Mouse (Mus musculus) neural tube, embryonic 11.5 days (tissue): ENCODE data around the gene Hoxc9. TPM values are rescaled to one million over a fixed set of nuclear protein-coding genes. Genes with fewer than 3 reads are reported as not detected.
A peak's percentile ranks its signal among the peaks of the same experiment; 100 is the strongest.

Experiments used
- ATAC-seq: fragments of 200-750 bp; cut with Nextera tagmentation; 2 replicates; pipeline ENCODE4 v1.8.0; 2017; ENCODE audit warnings: moderate number of reproducible peaks, mild to moderate bottlenecking, moderate TSS enrichment, moderate library complexity; ENCODE audit not compliant: insufficient read depth, low FRiP score, low TSS enrichment
- DNase-seq: peaks from one replicate; pipeline ENCODE4 v3.0.0-alpha.2; 2015; ENCODE audit warnings: low spot score
- H3K27ac ChIP-seq: fragments of 300-500 bp; sonication (generic); 2 replicates; pipeline ENCODE4 v1.5.1; 2014; ENCODE audit warnings: low read depth, mild to moderate bottlenecking, low read length
- H3K27me3 ChIP-seq: fragments of 300-500 bp; sonication (generic); 2 replicates; pipeline ENCODE4 v1.6.1; 2014; ENCODE audit warnings: mild to moderate bottlenecking, low read length, mixed read lengths; ENCODE audit not compliant: control insufficient read depth, insufficient read depth
- H3K36me3 ChIP-seq: fragments of 300-500 bp; sonication (generic); 2 replicates; pipeline ENCODE4 v1.6.1; 2014; ENCODE audit warnings: mild to moderate bottlenecking, low read length, moderate library complexity, mixed read lengths; ENCODE audit not compliant: control insufficient read depth, insufficient read depth
- H3K4me1 ChIP-seq: fragments of 300-500 bp; sonication (generic); 2 replicates; pipeline ENCODE4 v1.6.1; 2014; ENCODE audit warnings: low read length, mixed read lengths; ENCODE audit not compliant: control insufficient read depth, insufficient read depth
- H3K4me2 ChIP-seq: fragments of 300-500 bp; sonication (generic); 2 replicates; pipeline ENCODE4 v1.6.1; 2014; ENCODE audit warnings: low read depth, mild to moderate bottlenecking, moderate library complexity
- H3K4me3 ChIP-seq: fragments of 300-500 bp; sonication (generic); 2 replicates; pipeline ENCODE4 v1.5.1; 2014; ENCODE audit warnings: low read depth, low read length
- H3K9ac ChIP-seq: fragments of 300-500 bp; sonication (generic); 2 replicates; pipeline ENCODE4 v1.6.1; 2014; ENCODE audit warnings: mild to moderate bottlenecking, low read length
- H3K9me3 ChIP-seq: fragments of 300-500 bp; sonication (generic); 2 replicates; pipeline ENCODE4 v1.6.1; 2016; ENCODE audit warnings: low read length; ENCODE audit not compliant: control insufficient read depth
- WGBS: fragments of 180-500 bp; shearing (Covaris S2); extraction: QIAGEN DNeasy Blood & Tissue Kit; methylation state at CpG from one replicate; pipeline ENCODE4 v1.1.7; 2014; 5-methylcytosine and 5-hydroxymethylcytosine counted together
- polyA plus RNA-seq: library from polyadenylated mRNA; unstranded; fragments of >200 nt; fragmentation: Nextera tagmentation; extraction: Ambion mirVana; gene quantifications from 2 replicates; pipeline ENCODE4 v1.2.1, GENCODE M21; 2014

Hoxc9 gene
- polyA plus RNA-seq, 1 experiment from 2014 or later: 36.1 TPM

DNA sequence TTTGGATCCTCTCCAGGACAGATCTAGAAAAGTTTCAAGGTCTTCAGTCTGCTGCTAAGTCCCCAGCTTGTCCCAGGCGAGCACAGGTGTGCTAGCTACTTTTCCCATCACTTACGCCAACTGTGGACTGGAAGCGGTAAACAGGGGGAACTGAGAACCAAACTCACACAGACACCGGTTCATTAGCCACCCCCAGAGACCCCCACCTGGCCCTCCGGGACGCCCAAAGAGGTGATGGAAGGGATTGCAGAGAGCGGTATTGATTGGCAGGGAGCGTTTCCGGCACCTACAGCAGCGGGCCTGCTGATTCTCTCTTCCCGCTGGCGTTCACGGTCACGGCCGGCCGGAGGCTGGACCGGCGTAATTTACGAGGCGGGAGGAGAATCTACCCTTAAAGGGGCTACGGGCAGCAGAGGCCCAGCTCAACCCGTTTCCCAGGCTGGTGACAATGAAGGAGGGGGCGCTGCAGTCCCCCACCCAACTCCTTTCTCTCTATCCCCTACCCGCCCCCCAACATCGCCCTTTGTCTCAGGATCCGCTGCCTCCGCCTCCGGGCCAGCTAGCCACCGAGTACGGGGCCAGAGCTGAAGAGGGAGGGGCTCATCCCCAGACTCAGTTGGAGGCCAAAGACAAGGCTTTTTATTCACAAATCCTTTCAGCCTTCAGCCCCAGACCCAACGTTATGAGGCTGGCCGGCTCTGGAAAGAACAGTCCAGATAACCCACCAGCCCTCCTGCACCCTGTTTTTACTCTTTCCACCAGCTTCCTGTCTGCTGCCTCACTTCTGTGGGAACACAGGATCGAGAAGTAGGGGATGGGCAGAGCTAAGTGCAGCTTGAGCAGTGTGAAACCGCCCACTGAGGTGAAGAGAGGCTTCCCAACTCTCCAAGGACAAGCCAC is 36.7 kb upstream of the Hoxc9 start:
- 2% methylated on average over 34 of the region's 34 CpGs for WGBS
- peak; percentile 56; the same call in 1 of the 2 replicates for ATAC-seq
- Histone ChIP-seq H3K27ac (0 out of 2 replicates have a peak overlapping the region, but pooled peaks have one; percentile 4), H3K4me1 (no peaks in the 10 kb centered on the region), H3K4me3 (peak overlapping the region; percentile 23), H3K9ac (no peak overlapping the region), H3K36me3 (no peaks in the 10 kb centered on the region), H3K4me2 (peak overlapping the region; percentile 30), H3K27me3 (peaks cover 99% of the 10 kb centered on the region), H3K9me3 (no peaks in the 10 kb centered on the region)
- DNase-seq: no peak

- DNase-seq (peak; percentile 70), ATAC-seq (0 out of 2 replicates have a peak, but pooled peaks have one; percentile 54)
- Histone ChIP-seq H3K27ac (no peak overlapping the region), H3K4me1 (no peaks in the 10 kb centered on the region), H3K9ac (peak overlapping the region; percentile 61), H3K36me3 (no peaks in the 10 kb centered on the region), H3K27me3 (peaks cover 98% of the 10 kb centered on the region), H3K4me3 (peak overlapping the region; percentile 28), H3K4me2 (peak overlapping the region; percentile 39), H3K9me3 (no peaks in the 10 kb centered on the region)
- WGBS: 1% methylated on average over 53 of the region's 53 CpGs
Observed at GRCm38 (mm10) chr15:102942739-102943467, 33.3 kb upstream of the Hoxc9 start.

- H3K4me1 ChIP-seq: no peaks in the 10 kb centered on the region
- H3K4me3 ChIP-seq: peak overlapping the region; percentile 28
- WGBS: under 1% methylated on average over 5 of the region's 5 CpGs
- peaks cover 98% of the 10 kb centered on the region for H3K27me3 ChIP-seq
- no peak overlapping the region for H3K27ac ChIP-seq
- H3K9ac ChIP-seq: no peak overlapping the region; the same call in 1 of the 2 replicates
- H3K9me3 ChIP-seq: no peaks in the 10 kb centered on the region
- DNase-seq (no peak), ATAC-seq (no peak)
- H3K4me2 ChIP-seq: peak overlapping the region; percentile 39
- no peaks in the 10 kb centered on the region for H3K36me3 ChIP-seq
Observed at GRCm38 (mm10) chr15:102943468-102943813, 32.8 kb upstream of the Hoxc9 start.

- Histone ChIP-seq H3K4me1 (no peaks in the 10 kb centered on the region), H3K9ac (no peak overlapping the region), H3K36me3 (no peaks in the 10 kb centered on the region), H3K27ac (no peak overlapping the region), H3K27me3 (peaks cover 98% of the 10 kb centered on the region), H3K4me3 (no peak overlapping the region), H3K9me3 (no peaks in the 10 kb centered on the region), H3K4me2 (no peak overlapping the region; the same call in 1 of the 2 replicates)
- ATAC-seq (no peak), DNase-seq (no peak)
- WGBS: 6% methylated on average over 22 of the region's 22 CpGs
Observed at GRCm38 (mm10) chr15:102945185-102946077, 30.8 kb upstream of the Hoxc9 start.

DNA sequence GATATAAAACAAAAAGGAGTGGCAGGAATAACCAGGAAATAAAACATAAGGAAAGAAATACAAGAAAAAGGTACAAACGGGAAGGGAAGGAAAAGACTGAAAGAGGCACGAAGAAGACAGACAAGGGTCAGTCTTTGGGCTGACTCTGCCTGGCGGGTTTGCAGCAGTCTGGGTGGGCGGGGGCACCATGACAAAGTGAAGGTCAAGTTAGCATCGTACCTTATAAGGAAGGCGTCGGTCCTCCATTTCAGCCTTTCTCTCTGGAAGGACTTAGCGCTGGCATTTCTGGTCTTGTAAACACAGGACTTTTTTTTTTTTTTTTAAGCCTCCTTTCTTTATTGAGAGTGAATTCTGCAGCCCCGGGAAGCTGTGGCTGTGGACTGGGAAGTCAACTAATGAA is 29.0 kb upstream of the Hoxc9 start:
- H3K36me3 ChIP-seq: no peaks in the 10 kb centered on the region
- H3K27ac ChIP-seq: no peak overlapping the region
- no peaks in the 10 kb centered on the region for H3K4me1 ChIP-seq
- no peak overlapping the region for H3K9ac ChIP-seq
- under 1% methylated on average over 9 of the region's 9 CpGs for WGBS
- no peak overlapping the region for H3K4me2 ChIP-seq
- no peaks in the 10 kb centered on the region for H3K9me3 ChIP-seq
- DNase-seq (no peak), ATAC-seq (no peak)
- H3K4me3 ChIP-seq: no peak overlapping the region
- H3K27me3 ChIP-seq: peaks cover 98% of the 10 kb centered on the region

DNA sequence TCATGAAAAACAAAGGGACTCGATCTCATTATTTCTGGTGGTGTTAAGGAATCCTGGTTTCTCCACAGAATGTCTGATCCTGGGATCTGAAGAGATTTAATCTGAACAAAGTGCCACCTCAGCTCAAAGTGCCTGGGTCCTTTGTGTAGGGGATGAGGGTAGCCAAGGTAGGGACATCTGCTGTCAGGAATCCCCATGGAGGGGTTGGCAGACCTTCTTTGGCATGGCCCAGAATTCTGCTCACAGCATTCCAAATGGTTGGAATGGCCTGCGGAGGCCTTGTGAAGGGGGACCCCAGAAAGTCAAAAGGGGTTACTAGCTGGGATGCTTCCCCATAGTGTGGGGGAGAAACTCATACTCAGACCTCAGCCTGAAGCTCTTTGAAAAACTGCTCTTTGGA is 27.4 kb upstream of the Hoxc9 start:
- peak overlapping the region; percentile 15; the same call in 1 of the 2 replicates for H3K9ac ChIP-seq
- H3K4me3 ChIP-seq: no peak overlapping the region
- no peak overlapping the region for H3K27ac ChIP-seq
- WGBS: 8% methylated on average over 2 of the region's 2 CpGs
- ATAC-seq (no peak), DNase-seq (no peak)
- no peaks in the 10 kb centered on the region for H3K36me3 ChIP-seq
- H3K4me1 ChIP-seq: no peaks in the 10 kb centered on the region
- H3K9me3 ChIP-seq: no peaks in the 10 kb centered on the region
- H3K27me3 ChIP-seq: peaks cover 98% of the 10 kb centered on the region
- H3K4me2 ChIP-seq: peak overlapping the region; percentile 7; the same call in 1 of the 2 replicates

DNA sequence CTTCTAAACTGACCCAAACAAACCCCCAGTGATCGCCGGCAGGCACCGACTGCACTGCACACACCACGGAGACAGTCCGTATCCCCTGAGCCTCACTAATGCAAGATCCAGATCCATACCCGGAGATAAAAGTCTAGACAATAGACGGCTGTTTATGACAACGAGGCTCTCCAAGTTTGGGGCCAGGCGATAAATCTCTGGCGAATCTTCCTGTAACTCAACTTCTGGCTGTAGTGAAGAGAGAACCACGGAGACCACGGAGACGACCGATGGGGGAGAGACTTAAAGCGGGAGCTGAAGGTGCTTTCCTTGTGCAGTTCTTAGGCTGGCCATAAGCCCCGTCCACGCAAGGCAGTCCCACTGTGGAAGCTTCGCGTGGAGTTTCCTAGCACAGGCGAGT is 26.5 kb upstream of the Hoxc9 start:
- WGBS: 1% methylated on average over 20 of the region's 20 CpGs
- Histone ChIP-seq H3K27ac (no peak overlapping the region), H3K36me3 (no peaks in the 10 kb centered on the region), H3K4me3 (peak overlapping the region; percentile 11; the same call in 1 of the 2 replicates), H3K9ac (0 out of 2 replicates have a peak overlapping the region, but pooled peaks have one; percentile 20), H3K27me3 (peaks cover 99% of the 10 kb centered on the region), H3K4me1 (no peaks in the 10 kb centered on the region), H3K9me3 (no peaks in the 10 kb centered on the region), H3K4me2 (peak overlapping the region; percentile 13)
- no peak for DNase-seq
- ATAC-seq: no peak

DNA sequence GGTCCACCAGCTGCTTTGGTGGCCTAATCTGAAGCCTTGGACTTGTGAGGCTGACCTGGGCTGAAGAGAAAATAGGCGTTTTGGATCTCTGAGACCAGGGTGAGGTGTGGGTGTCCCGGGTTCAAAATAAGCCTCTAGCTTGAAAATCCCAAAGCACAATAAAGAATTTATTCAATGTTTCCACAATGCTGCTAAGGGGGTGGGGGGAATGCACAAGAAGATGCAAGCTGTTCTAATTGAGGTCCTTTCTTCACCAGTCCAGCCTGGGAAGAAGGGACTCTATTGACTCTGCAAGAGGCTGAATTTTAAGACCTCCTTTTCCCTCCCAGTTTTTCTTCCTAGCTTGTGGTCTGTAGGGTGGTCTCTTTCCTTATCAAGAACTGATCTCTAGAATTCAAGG is 25.4 kb upstream of the Hoxc9 start:
- WGBS: 9% methylated on average over 2 of the region's 2 CpGs

More for the DNA sequence above, 25.4 kb upstream of the Hoxc9 start:
- Histone ChIP-seq H3K9ac (peak overlapping the region; percentile 27; the same call in 1 of the 2 replicates), H3K4me2 (peak overlapping the region; percentile 9), H3K27ac (no peak overlapping the region), H3K4me1 (no peaks in the 10 kb centered on the region), H3K27me3 (peaks cover 99% of the 10 kb centered on the region), H3K36me3 (no peaks in the 10 kb centered on the region), H3K4me3 (0 out of 2 replicates have a peak overlapping the region, but pooled peaks have one; percentile 9), H3K9me3 (no peaks in the 10 kb centered on the region)
- ATAC-seq: no peak
- no peak for DNase-seq
